Mouse (Mus musculus) left cerebral cortex, postnatal 14 days (tissue): ENCODE measurements at regions not wholly inside any gene's neighbourhood (a gene's known extent, or its start where the extent isn't known, plus 50 kb on each side); places are given as distances from the start of the nearest gene placed in this dataset.

ENCODE experiments used
- DNase-seq, 2 experiments: peaks; one replicate each; pipeline ENCODE4 v3.0.0; 2021 to 2022; ENCODE audit warnings: low spot score in 2 of 2, mixed read lengths in 1 of 2
- intact Hi-C: fragments of 180-260 bp; cut with DNase I; formaldehyde crosslinking; loops from one replicate; pipeline ENCODE4 v1.15.1; 2025

GRCm38 (mm10) chr9:66646226-66646625 is 53.3 kb upstream of the Usp3 start:
- DNase-seq, result peak; percentile 87 to 91
- intact Hi-C loops, result loop anchor here (5.0 kb wide), 5 partner anchors 61 to 291 kb away; no protein-coding TSS in a partner anchor

GRCm38 (mm10) chr9:66651306-66651705 is 58.4 kb upstream of the Usp3 start:
- peak; percentile 16 to 35 for DNase-seq
- intact Hi-C loops, result no loop called here

- intact Hi-C loops, result no loop called here
- no peak for DNase-seq
Observed at GRCm38 (mm10) chr9:66657116-66657758, 56.2 kb upstream of the Car12 start.

- intact Hi-C loops, result no loop called here
- DNase-seq, result no peak
Observed at GRCm38 (mm10) chr9:66658707-66659242, 54.7 kb upstream of the Car12 start.

GRCm38 (mm10) chr9:66659781-66660445 is 53.6 kb upstream of the Car12 start:
- peak; percentile 39 to 46 for DNase-seq
- intact Hi-C loops, result no loop called here

- no peak for DNase-seq
- intact Hi-C loops, result no loop called here
Observed at GRCm38 (mm10) chr9:66661596-66661995, 51.9 kb upstream of the Car12 start.

GRCm38 (mm10) chr9:66662443-66662842 is 51.0 kb upstream of the Car12 start:
- no peak for DNase-seq
- intact Hi-C loops, result no loop called here
